Mouse (Mus musculus): ENCODE measurements around the gene Arpc3. TPM values are rescaled to one million over a fixed set of nuclear protein-coding genes. Genes with fewer than 3 reads are reported as not detected.
"Not testable (repeated sequence)": the region's sequence is repeated elsewhere in the genome, so short reads cannot be mapped to it uniquely, and the experiment has no call there.

The Arpc3 gene
- total RNA-seq, 4 experiments from 2014 or later: 173 to 229 (median 205) TPM

DNA sequence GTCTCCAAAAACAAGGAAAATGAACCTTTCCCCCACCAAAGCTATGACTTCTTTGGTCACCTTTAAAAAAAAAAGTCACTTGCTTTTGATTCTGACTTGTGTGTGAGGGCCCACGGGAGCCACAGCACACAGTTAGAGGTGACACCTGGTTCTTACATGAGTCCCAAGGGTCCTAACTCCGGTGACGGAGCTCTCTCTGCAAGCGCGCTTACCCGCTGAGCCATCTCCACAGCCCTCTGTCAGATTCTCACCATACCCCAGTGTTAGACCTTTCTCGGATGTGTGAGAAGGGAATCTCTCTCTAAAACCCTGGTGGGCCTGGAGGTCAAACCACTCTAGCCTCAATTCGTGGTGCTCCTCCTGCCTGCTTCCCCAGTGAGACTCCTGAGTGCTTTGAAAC is 5.8 kb downstream of the Arpc3 start:
- DNase-seq (ENCODE audit: low spot score in 2 of 2): no peak

DNA sequence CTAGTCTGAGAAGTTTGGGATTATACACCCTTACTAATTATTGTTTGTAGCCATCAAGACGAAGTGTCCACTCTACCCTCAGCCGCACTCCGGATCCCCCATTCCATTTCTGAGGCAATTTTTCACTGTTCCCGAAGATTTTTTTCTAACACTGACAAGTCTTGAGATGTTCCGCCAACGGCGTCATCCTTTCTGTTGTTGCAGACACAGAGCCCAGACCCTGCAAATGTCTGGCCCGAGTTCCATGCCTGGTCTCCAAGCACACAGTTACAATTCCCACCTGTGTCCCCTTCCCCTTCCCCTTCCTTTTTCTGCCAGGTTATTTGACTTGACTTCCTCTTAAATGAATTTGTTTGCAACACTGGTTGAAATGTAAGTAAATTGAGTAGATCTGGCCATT is 8.2 kb downstream of the Arpc3 start:
- no peak for DNase-seq (ENCODE audit: low spot score in 2 of 2)

DNA sequence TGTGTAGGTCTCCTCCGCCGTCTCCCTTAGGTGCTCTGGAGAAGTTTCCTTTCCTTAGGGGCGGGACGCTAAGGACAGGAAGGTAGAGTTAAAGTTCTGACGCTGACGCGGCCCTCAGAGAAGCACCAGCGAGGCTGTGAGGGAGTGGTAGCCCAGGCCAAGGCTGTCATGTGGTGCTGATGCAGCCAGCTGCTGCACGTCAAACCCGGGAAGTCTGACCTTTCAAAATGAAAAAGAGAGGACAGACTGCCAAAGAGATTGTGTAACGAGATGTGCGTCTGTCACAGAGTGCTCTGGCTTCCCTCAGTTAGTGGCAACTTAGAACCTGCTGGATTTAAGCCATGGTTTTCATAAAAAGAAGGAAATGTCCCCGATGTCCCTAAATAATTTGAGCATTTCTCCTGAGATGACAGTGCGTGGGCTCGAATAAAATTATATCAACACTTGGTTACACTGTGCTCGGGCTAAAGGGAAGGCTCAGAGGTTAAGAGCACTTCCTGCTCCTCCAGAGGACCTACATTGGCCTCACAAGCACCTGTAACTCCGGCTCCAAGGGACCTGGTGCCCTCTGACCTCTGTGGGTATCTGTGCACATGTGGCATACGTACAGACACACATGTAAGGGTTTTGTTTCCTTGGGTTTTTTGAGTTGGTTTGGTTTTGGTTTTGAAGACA is 9.1 kb downstream of the Arpc3 start:
- DNase-seq (ENCODE audit: low spot score in 2 of 2): peak in 1 of 2 experiments; percentile 49

DNA sequence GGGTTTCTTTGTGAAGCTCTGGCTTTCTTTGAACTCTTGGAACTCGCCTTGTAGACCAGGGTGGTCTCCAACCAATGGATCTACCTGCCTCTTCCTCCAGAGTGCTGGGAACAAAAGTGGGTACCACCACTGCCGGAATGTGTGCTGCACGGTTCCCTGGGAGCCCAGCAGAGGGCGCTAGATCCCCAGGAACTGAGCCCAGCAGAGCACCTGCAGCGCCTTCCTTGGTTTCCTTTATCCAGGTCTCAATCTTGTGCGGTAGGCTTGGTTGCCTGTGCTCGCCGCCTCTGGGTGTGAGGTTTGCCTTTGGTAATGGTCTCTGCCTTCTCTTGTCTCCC is 9.6 kb downstream of the Arpc3 start:
- DNase-seq (ENCODE audit: low spot score in 2 of 2): peak in 1 of 2 experiments; percentile 64

DNA sequence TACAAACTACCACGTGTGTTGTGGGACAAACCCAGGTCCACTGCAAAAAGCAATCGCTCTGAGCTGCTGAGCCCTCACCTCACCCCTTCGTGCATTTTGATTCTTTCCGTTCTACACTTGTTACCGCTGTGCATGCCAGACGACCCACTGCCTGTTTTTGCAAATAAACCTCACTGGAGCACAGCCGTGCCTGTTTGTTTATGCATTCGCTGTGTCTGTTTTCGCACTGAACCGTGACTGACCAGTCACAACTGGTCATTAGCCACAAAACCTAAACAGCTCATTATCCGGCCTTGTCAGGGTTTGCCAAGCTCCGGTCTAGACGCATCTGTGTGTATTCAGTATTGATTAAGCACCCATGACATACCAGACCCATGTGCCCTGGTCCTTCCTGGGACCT is 10.5 kb downstream of the Arpc3 start:
- DNase-seq (ENCODE audit: low spot score in 2 of 2): no peak

DNA sequence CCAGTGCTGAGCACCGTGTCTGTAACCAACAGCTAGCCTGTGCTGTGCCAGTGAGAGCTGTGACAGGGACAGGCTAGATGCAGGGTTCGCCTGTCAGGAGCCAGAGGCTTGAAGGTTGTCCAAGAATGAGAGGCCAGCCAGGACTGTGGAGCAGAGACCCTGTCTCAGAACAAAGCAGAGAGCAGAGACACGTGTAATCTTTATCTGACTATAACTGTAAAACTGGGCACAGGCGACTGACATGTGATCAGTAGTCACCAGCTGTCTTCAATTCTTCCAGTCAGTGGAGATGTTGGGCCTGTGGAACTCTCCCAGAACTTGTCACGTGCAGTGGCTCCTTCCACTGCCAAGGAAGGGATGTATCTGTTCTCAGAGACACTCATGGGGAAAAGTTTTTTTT is 11.1 kb downstream of the Arpc3 start:
- DNase-seq (ENCODE audit: low spot score in 2 of 2): peak in 1 of 2 experiments; percentile 71

DNA sequence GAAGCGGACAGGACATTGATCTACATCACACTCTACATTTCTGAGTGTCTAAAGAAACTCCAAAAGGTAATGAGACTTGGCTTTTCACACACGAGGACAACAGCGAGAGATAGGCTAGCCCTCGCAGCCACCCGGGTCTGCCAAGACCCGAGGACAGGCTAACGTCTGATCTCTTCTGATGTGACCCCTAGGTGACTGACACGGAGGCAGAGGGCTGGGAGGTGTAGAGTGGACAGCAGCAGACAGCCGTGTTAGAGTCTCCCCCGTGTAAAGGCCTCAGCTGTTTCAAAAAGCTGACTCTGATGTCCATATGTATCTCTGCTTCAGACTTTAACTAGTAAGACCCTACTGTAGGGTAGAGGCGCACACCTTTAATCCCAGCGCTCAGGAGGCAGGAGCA is 11.7 kb downstream of the Arpc3 start:
- no peak for DNase-seq (ENCODE audit: low spot score in 2 of 2)

DNA sequence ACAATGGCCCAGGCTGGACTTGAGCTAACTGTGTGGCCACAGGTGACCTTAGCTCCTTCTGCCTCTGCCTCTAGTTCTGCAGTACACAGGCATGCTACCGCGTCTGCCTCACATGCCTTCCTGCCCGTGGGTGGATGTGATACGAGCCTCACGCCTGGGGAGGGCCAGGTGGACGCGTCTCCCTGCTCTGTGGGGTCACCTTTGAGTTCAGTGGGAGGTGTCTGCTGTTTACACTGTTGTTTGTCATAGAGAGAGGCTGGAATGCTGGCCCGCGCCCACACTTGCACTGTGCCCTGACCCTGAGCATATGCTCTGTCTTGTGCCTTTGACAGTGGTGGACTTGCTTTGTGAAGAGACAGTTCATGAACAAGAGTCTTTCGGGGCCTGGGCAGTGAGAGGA is 13.9 kb downstream of the Arpc3 start:
- no peak for DNase-seq (ENCODE audit: low spot score in 2 of 2)

DNA sequence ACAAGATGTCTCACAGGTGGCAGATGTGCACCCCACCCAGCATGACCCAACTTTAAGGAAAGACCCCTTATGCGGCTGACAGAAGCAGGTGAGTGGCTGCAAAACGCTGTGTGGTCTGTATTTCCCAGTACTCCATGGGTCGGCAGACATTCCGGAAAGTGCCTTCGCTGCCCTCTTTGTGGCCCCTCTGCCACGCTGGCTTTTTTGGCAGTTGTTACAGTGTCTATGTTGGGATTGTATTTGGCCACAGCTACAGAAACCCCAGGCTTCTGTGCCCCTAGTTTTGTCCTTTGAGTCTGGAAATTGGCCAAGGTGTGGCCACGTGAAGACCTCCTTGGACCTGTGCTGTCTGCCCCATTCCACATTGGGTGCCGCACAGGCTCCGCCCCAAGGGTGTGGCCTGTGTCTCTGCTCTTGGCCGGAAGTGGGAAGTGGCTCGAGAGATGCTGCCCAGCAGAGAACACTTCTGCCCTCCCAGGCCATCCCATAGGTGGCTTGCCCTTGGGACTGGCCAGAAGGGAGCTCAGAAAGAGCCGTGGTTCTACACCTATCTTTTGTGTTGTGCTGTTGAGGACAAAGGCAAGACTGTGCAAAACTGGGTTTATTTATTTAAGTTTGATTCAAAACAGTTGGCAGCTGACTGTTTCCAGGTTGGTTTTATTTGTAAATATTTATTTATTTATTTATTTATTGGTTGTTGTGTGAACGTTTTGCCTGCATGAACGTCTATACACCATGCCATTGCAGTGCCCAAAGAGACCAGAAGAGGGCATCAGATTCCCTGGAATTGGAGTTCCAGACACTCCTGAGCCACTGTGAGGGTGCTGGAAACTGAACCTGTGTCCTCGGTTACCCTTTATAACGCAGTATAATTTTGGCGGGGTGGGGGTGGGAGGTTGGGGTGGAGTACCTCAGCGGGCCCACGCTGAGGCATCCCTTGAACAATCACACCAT is 18.3 kb downstream of the Arpc3 start:
- DNase-seq (ENCODE audit: low spot score in 2 of 2): no peak

DNA sequence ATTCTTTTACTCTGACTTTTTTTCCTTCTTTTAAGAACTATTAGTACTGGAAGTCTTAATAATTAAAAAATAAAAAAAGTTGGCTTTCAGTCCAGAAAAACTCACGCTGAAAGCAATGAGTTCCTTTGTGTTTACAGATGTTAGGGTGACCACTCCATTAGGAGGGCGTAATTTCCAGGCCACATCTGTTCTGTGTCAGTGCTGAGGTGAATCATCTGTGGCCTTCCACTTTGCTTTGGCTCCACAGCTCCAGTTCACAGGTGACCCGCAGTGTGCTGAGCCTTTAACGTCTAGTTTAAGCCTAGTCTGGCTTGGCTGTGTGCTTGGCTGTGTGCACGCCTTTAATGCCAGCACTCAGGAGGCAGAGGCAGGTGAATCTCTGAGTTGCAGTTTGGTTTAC is 20.2 kb downstream of the Arpc3 start:
- DNase-seq (ENCODE audit: low spot score in 2 of 2): no peak

DNA sequence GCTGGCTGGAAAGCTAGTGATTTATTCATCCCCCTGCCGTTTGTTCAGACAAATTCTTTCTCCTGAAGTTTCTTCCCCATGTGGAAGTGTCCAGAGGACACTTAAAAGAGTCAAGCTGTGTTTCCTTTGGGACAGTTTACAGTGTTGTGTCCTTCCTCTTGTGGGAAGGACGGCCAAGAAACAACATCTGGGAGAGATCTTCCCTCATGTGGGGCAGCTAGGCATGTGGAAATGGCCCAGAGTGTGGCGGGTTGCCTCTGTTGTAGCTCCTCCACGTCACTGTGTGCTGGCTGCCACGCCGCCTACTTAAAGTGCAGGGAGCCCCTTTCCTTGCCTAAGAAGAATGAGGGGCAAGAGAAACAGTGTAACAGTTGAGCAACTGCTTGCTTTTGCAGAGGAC is 21.1 kb downstream of the Arpc3 start:
- no peak for DNase-seq (ENCODE audit: low spot score in 2 of 2)

DNA sequence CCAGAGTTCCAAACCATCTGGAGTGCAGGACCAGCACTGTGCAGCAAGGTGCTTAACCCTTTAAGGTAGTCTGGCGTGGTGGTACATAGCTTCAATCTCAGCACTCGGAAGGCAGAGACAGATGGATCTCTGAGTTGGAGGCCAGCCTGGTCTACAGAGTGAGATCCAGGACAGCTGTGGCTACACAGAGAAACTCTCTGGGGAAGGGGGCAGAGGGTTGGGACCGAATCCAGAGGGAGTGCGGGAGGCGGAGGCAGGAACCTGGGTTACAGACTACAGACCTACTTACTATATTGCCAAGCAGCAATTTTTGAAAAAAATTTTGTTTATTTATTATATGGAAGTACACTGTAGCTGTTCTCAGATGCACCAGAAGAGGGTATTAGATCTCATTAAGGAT is 22.7 kb downstream of the Arpc3 start:
- no peak for DNase-seq (ENCODE audit: low spot score in 2 of 2)

DNA sequence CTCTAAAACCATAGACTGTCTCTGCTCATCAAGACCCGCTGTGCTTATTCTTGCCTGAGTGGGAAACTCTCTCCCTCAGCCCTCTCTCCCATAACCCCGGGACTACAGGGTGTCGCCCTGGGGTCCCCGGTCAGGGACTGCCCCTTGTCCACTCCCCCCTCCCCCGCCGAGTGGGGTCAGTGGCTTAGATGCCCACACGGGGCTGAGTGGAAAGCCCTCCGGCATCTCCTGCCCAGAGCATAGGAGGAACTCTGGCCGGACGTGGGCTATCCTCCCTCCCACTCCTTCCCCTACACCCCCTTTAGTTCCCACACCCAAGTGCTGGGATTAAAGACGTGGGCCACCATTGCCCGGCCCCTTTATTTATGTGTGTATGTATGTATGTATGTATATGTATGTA is 23.8 kb downstream of the Arpc3 start:
- no peak for DNase-seq (ENCODE audit: low spot score in 2 of 2)

DNA sequence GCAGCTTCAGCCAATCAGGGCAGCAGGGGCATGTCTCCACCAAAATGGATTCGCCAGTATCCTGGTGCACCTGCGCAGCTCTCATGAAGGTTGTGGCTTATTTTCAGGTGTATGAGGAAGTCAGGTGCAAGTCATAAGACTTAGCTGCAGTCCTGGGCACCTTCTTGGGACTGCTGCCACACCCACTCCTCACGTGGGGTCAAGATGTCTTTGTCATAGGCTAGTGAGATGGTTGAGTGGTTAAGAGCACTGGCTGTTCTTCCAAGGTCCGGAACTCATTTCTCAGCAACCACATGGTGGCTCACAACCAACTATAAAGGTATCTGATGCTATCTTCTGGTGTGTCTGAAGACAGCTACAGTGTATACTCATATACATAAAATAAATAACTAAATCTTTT is 29.0 kb downstream of the Arpc3 start:
- not testable (repeated sequence) for DNase-seq (ENCODE audit: low spot score in 2 of 2)

DNA sequence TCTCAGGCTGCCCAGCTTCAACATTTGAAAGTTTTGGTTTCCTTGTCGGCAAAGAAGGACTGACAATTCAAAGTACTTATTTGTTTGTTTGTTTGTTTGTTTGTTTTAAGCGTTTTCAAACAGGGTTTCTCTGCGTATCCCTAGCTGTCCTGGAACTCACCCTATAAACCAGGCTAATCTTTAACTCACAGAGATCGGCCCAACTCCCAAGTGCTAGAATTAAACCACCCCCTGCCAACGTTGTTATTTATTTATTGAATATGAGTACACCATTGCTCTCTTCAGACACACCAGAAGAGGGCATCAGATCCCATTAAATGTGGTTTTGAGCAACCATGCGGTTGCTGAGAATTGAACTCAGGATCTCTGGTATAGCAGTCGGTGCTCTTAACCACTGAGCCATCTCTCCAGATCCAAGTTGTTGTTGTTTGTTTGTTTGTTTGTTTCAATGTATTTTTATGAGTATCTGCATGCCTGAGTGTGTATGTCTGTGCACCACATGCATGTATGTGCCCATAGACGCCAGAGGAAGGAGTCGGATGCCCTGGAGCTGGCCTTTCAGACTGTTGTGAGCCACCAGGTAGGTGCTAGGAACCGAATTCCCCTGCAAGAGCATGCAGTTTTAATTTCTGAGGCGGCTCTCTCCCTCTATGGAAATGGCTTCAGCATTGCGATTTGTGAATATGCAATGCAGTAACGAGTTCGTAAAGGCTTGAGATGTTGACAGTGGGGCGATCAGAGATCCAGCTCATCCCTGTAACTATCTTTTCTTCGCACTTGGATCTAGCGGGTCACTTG is 29.8 kb downstream of the Arpc3 start, which contains the start of gene Anapc7:
Gene Anapc7 (plus strand): TSS at position 423 of the 798 bp plus-strand sequence.
- DNase-seq (ENCODE audit: low spot score in 2 of 2): no peak

DNA sequence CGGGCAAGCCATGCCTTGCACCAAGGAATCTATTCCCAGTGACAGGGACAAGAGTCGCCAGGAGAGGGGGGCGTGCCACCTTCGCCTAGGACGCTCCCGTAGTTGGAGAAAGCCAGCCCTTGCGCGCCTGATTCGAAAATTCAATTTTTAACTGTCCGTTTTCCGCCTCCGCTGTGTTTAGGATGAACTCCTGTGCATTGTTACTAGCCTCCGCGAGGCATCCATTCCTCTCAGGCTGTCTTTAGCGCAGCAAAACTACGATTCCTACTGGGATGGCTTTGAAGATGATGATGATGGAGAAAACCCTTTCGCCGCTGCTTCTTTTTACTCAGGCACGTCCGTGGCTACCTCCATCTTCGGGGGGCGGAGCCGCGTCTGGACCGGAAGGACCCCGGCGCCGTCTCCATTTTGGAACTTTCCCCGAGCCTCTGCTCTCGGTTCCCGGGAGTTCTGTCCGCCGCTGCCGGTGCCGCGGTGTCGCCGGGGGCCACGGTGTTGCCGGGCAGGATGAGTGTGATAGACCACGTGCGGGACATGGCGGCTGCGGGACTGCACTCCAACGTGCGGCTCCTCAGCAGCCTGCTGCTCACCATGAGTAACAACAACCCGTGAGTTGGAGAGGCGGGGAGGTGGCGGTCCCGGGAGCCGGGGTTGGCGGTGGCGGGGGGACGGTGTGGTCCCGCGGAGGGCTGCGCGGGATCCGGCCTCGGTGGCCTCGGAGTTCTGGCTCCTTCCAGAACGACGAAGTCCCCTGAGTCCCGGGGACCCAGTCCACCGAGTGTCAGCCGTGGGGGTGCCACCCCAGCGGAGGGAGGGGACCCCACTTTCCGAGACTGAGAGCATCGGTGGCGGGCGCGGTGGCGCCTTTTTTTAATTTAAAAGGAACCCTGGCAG is 30.6 kb downstream of the Arpc3 start:
- DNase-seq (ENCODE audit: low spot score in 2 of 2): peak; percentile 76 to 93

DNA sequence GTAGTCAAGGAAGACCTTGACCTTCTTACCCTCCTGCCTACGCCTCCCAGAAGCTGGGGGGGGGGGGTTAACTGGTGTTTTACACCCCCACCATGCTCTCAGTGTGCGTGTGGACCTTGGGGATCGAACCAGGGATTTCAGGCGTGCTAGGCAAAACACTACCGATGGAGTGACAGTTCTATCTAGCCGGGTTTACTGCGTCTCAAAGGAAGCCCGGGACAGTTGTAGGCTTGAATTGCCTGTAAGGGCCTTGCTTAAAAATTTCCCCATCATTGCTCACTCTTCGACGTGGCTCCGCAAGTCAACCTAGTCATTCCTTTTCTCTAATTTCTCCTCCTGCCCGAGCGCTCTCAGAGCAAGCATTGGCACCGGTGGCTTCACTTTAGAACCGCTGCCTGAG is 31.4 kb downstream of the Arpc3 start:
- no peak for DNase-seq (ENCODE audit: low spot score in 2 of 2)

DNA sequence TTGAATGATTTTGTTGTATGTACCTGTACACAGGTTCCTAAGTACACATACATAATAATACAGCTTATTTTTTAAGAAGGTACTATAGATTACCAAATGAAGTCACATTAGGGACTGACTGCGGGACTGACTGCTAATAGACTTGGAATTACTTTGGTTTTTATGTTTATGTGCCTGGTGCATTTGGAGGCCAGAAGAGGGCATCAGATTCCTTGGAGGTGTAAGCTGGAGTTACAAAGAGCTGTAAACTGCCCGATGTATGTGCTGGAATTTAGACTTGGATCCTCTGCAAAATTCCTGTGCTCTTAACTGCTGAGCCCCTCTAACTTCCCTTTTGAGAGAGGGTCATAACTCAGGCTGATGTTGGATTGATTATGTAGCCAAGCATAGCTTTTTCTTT is 33.9 kb downstream of the Arpc3 start:
- DNase-seq (ENCODE audit: low spot score in 2 of 2): no peak

DNA sequence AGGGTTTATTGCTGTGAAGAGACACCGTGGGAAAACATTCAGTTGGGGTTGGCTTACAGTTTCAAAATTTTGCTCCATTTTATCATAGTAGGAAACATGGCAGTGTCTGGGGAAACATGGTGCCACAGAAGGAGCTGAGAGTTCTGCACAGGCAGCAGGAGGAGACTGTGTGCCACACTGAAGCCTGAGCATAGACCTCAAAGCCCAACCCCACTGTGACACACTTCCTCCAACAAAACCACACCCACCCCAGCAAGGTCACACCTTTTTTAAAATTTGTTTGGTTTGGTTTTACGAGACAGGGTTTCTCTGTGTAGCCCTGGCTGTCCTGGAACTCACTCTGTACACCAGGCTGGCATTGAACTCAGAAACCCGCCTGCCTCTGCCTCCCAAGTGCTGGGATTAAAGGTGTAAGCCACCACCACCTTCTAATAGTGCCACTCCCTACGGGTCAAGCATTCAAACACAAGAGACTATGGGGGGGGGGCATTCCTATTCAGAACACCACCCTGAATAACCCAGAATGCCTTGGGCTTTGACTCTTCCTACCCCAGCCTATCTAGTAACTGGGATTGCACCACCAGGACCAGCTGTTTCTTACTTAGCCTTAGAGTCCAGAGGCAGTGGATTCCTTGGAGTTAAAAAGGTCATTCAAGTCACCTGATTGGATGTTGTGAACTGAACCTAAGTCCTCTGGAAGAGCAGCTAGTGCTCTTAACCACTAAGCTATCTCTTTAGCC is 38.5 kb downstream of the Arpc3 start:
- DNase-seq (ENCODE audit: low spot score in 2 of 2): no peak

DNA sequence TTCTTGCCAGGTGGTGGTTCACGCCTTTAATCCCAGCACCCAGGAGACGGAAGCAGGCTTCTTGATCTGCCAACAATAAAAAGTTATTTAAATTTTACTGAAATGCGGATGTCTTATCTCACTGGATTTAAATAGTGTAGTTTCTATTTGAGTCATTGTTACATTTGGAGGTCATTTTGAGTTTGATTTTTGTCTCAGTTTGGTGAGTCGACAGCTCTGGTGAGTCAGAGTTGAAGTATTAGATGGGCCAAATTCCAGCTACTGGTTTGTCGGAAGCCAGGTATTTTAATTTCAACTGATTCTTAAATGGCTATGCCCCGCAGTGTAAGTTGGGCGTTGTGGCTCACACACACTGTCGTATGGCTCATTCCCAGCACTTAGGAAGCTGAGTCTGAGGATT is 39.5 kb downstream of the Arpc3 start:
- no peak for DNase-seq (ENCODE audit: low spot score in 2 of 2)

All from left cerebral cortex, adult 8-10 months (tissue).